Mouse (Mus musculus) brain, embryonic 14.5 days (tissue): ENCODE measurements at regions not wholly inside any gene's neighbourhood (a gene's known extent, or its start where the extent isn't known, plus 50 kb on each side); places are given as distances from the start of the nearest gene placed in this dataset.

Experiments
- DNase-seq: peaks from one replicate; pipeline ENCODE4 v3.0.0-alpha.2; 2011; ENCODE audit warnings: low read depth
- CTCF ChIP-seq: fragments of 200-500 bp; IDR thresholded peaks from 2 replicates; pipeline ENCODE4 v1.5.1; 2012; ENCODE audit warnings: inconsistent platforms, mild to moderate bottlenecking, moderate library complexity, borderline replicate concordance; ENCODE audit not compliant: insufficient read depth, insufficient read length; ENCODE audit errors: extremely low read depth
- POLR2A ChIP-seq: fragments of 200-500 bp; IDR thresholded peaks from 2 replicates; pipeline ENCODE4 v1.6.1; 2012; ENCODE audit warnings: mild to moderate bottlenecking, inconsistent platforms, borderline replicate concordance; ENCODE audit not compliant: poor library complexity, insufficient read depth, insufficient read length, severe bottlenecking; ENCODE audit errors: extremely low read depth

DNA sequence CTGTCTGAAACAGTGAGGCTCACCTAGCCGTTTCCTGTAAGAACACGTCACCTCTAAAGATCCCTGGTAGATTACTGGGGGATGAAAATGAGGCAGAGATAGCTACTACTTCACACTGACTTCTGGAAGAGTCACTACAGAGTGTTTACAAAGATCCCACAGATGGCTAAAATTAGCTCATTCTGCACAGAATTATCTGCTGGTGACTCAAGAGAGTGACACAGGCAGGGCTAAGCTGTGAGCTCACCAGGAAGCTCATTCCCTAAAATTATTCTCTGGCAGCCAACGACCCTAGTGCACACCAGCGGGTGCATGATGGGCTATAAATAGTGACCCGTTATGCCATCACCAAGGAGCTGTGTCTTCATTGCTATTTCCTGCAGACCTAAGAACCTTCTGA is 53.2 kb upstream of the Ddah1 start:
- TF ChIP-seq CTCF (no peak), POLR2A (no peak)
- no peak for DNase-seq

DNA sequence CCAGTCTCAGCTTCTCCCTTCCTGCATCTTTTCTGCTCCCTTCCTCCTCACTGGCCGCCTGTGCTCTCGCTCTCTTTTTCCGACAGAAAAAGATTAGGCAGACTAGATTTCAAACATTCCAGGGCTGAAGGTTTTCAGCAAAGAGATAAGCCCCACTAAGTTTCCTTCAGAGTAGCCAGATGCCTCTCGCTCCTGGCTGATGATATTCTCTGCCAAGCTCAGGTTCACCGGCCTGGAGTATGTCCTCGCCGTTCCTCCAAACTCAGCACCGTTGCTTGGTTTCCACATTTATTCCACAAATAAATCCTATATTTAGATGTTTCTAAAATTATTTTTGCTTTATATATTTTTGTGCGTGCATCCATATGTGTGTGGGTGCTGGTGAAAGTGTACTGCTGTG is 54.3 kb upstream of the Ccn1 start:
- no peak for DNase-seq
- no peak for TF ChIP-seq CTCF
- TF ChIP-seq POLR2A, result no peak

DNA sequence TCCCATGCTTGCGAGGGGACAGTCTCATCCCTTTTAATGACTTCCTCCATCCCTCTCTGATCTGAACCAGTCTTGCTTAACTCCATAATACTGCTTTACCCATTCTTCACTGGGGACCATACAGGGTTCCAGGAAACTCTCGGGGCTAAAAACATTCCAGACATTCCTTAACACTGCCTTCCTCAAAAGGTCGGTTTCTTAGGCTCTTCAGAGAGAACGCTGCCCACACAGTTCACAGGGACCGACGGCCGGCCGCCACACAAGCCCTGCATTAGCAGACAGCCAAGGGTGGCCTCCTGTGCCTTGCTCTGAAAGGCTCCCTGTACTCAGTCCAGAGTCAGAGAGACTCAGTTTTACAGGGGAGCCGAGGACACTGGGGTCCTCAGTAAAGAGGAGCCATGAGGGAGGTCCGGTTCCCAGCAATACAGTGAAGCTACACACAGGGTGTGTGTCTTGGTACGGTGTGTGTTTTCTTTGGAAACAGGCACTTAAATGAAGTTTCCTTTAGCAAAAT is 53.7 kb upstream of the Ccn1 start:
- DNase-seq, result peak; percentile 53
- TF ChIP-seq CTCF, result no peak
- TF ChIP-seq POLR2A, result no peak

DNA sequence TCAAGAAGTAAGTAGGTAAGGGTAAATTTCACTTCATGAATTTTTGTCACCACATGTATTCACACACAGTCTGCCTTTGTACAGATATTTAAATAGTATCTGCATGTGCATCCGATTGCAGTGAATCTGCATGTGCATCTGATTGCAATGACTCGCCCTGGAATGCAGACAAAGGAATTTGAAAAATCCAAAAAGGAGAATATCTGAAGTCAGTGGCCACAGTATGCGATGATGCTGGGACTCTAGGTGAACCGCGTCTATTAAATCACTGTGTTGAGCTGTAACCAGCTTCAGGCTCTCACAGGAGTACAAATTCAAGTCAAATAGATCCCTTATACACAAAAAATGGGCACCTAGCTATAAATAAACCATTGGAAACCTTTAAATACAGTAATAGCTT is 53.0 kb upstream of the Ccn1 start:
- TF ChIP-seq CTCF, result no peak
- no peak for TF ChIP-seq POLR2A
- no peak for DNase-seq

DNA sequence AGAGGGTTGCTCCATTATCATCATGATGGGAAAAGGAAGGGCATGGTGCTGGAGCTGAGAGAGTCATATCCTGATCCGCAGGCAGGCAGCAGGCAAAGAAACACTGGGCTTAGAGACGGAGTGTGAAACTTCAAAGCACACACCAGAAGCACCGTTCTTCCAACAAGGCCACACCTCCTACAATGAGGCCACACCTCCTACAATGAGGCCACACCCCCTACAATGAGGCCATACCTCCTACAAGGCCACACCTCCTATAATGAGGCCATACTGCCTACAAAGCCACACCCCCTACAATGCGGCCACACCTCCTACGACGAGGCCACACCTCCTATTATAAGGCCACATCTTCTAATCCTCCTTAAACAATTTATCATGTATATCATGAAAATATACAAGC is 52.2 kb upstream of the Ccn1 start:
- TF ChIP-seq CTCF, result no peak

More for the DNA sequence above, 52.2 kb upstream of the Ccn1 start:
- no peak for DNase-seq
